Mouse (Mus musculus): ENCODE results near the gene Kif24. TPM values are rescaled to one million over a fixed set of nuclear protein-coding genes. Genes with fewer than 3 reads are reported as not detected.

Kif24 gene
- polyA plus RNA-seq, 1 experiment from 2014 or later = 3.5 TPM

DNA sequence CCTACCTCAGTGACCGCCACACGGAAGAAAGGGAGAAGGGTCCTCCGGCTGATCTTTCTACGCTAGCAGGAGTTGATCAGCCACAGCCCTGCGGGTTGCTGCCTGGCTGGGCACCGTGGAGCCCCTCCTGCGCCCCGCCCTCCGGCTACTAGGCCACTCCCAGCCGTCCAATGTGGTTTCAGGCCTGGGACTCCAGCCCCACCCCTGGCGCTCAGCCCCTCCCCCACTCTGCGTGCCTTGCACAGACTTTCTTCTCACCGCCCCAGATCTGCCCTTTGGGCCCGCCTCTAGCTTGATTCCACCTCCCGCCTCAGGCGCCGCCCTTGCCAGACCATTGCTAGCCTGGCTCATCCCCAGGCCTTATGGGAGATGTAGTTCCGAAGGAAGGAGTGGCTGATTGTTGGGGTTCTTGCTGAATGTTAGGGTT is 38.3 kb upstream of the Kif24 start, which contains the start of gene AI464131:
Gene AI464131, minus strand, starts transcription at position 91 of the 427 bp plus-strand sequence.
- ATAC-seq (peak; percentile 97), DNase-seq (ENCODE audit: low read depth, low spot score) (peak; percentile 77)
- no peak for TF ChIP-seq CTCF (IDR thresholded peaks at IDR 0.05)
- ChIA-PET CTCF (interaction anchor here (0.8 to 1.1 kb wide), 3 partner anchors 19 to 44 kb away, joined by 3 read pairs; no protein-coding TSS in a partner anchor), POLR2A (interaction anchor here (0.7 kb wide), 1 partner anchor 18 kb away, joined by 7 read pairs; no protein-coding TSS in a partner anchor)
- in situ Hi-C loops (cut with MboI; ENCODE audit: low pct_unique_long_range_greater_than_20kb) = no loop called here
- H3K27me3 ChIP-seq = no peaks in the 10 kb centered on the region

- POLR2A ChIA-PET = no interaction called here
- H3K27me3 ChIP-seq = no peaks in the 10 kb centered on the region
- in situ Hi-C loops (cut with MboI; ENCODE audit: low pct_unique_long_range_greater_than_20kb) = no loop called here
- CTCF ChIA-PET = interaction anchor here (0.8 to 1.1 kb wide), 3 partner anchors 20 to 45 kb away, joined by 3 read pairs; no protein-coding TSS in a partner anchor
- DNase-seq (ENCODE audit: low read depth, low spot score) (no peak), ATAC-seq (peak; percentile 18)
- TF ChIP-seq CTCF (IDR thresholded peaks at IDR 0.05) = no peak
Observed at GRCm38 (mm10) chr4:41502171-41502940, 37.7 kb upstream of the Kif24 start.

GRCm38 (mm10) chr4:41500787-41501186 is 36.1 kb upstream of the Kif24 start:
- in situ Hi-C loops (cut with MboI; ENCODE audit: low pct_unique_long_range_greater_than_20kb) = no loop called here
- no peak for DNase-seq (ENCODE audit: low read depth, low spot score)
- CTCF ChIA-PET = no interaction called here
- TF ChIP-seq CTCF (IDR thresholded peaks at IDR 0.05) = no peak
- POLR2A ChIA-PET = interaction anchor here (0.6 kb wide), 1 partner anchor 78 kb away, joined by 5 read pairs; no protein-coding TSS in a partner anchor
- H3K27me3 ChIP-seq = no peaks in the 10 kb centered on the region
- ATAC-seq = no peak

DNA sequence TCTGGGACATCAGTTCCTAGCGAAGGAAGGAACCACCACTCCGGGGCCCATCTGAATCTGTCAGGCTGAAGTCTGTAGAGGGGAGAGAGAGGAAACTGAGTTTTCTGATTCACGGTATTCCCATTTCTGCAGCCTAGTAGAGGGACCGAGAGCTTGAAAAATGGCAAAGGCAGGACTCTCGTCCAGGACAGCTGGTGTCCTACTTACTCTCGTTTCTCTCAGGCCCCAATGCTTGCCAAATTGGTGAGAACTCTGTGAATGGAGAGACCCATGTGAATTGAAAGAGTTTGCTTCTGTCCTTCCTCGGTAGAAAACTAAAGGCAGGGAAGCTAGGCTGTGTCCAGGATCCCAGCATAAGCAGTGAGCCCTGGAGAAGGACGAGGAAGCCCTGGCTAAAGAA is 34.9 kb upstream of the Kif24 start:
- CTCF ChIA-PET = no interaction called here
- no peak for ATAC-seq
- no peak for DNase-seq (ENCODE audit: low read depth, low spot score)
- POLR2A ChIA-PET = no interaction called here
- in situ Hi-C loops (cut with MboI; ENCODE audit: low pct_unique_long_range_greater_than_20kb) = no loop called here
- TF ChIP-seq CTCF (IDR thresholded peaks at IDR 0.05) = no peak
- no peaks in the 10 kb centered on the region for H3K27me3 ChIP-seq

DNA sequence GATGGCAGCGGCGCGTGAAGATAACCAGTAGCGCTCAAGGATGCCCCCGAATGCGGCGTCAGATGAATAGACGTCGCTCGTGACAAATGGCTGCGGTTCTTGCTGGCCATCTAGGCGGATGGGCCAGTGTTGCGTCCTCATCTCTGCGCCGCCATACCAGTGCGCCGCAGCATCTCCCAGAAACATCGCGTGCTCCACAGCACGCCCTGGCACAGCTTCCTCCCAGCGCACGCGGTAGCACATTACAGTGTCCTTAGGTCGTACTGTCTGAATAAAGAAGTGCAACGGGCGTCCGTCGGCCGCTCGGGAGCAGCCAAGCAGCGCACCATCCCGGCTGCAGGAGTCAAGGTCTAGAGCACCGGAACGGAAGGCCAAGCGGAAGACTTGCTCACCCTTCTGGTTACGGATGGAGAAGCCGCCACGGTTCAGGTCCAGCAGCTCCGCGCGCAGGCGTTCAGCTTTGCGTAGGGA is 34.3 kb upstream of the Kif24 start:
- no peak for TF ChIP-seq CTCF (IDR thresholded peaks at IDR 0.05)
- ATAC-seq = no peak
- POLR2A ChIA-PET = no interaction called here
- CTCF ChIA-PET = no interaction called here
- H3K27me3 ChIP-seq = no peaks in the 10 kb centered on the region
- no peak for DNase-seq (ENCODE audit: low read depth, low spot score)
- in situ Hi-C loops (cut with MboI; ENCODE audit: low pct_unique_long_range_greater_than_20kb) = no loop called here

DNA sequence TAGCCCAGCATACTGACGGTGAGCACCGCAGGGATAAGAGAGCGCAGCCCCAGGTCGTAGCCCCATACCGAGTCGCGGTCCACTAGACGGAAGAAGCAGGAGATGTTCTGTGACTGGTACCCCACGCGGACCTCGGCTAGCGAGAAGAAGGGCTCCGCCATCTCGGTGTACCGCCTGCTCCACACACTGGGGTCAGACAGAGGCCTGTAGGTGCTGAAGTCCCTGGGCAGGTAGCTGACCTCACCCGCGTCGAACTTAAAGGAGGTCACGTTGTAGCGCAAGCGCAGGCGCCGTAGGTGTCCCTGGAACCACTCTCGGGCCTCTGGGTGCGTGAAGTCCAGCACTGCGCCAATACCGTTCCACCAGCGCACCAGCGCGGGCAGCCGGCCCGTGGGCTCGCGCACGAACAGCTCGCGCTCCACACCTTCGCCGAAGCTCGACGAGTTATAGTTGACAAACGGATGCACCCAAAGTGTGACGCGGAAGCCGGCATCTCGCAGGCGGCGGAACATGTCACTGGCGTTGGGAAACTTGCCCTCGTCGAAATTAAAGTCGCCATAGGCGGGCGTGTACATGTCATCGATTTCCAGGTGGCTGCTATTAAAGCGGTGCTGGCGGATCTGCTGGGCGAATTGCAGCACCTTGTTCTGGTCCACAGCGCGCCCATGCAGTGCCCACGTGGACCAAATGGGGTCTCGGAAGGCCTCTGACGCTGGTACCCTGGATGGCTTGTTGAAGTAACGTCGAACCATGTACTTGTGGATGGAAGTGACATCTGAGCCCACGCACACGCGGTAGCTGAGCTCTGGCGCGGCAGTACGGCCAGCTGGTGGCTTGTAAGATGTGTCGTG is 33.5 kb upstream of the Kif24 start:
- no peak for DNase-seq (ENCODE audit: low read depth, low spot score)
- CTCF ChIA-PET = interaction anchor here (1.5 kb wide), 1 partner anchor 29 kb away, joined by 3 read pairs; no protein-coding TSS in a partner anchor
- TF ChIP-seq CTCF (IDR thresholded peaks at IDR 0.05) = no peak
- in situ Hi-C loops (cut with MboI; ENCODE audit: low pct_unique_long_range_greater_than_20kb) = no loop called here
- no peaks in the 10 kb centered on the region for H3K27me3 ChIP-seq
- no peak for ATAC-seq
- POLR2A ChIA-PET = no interaction called here

GRCm38 (mm10) chr4:41497579-41497978 is 32.9 kb upstream of the Kif24 start:
- no peaks in the 10 kb centered on the region for H3K27me3 ChIP-seq
- ChIA-PET CTCF (interaction anchor here (1.5 kb wide), 1 partner anchor 28 kb away, joined by 3 read pairs; no protein-coding TSS in a partner anchor), POLR2A (no interaction called here)
- no peak for ATAC-seq
- no peak for DNase-seq (ENCODE audit: low read depth, low spot score)
- no peak for TF ChIP-seq CTCF (IDR thresholded peaks at IDR 0.05)
- in situ Hi-C loops (cut with MboI; ENCODE audit: low pct_unique_long_range_greater_than_20kb) = no loop called here

- in situ Hi-C loops (cut with MboI; ENCODE audit: low pct_unique_long_range_greater_than_20kb) = no loop called here
- ChIA-PET CTCF (interaction anchor here (1.5 kb wide), 1 partner anchor 28 kb away, joined by 3 read pairs; no protein-coding TSS in a partner anchor), POLR2A (no interaction called here)
- TF ChIP-seq CTCF (IDR thresholded peaks at IDR 0.05) = no peak
- H3K27me3 ChIP-seq = no peaks in the 10 kb centered on the region
- ATAC-seq (no peak), DNase-seq (ENCODE audit: low read depth, low spot score) (no peak)
Observed at GRCm38 (mm10) chr4:41497046-41497445, 32.4 kb upstream of the Kif24 start.

GRCm38 (mm10) chr4:41495850-41496249 is 31.2 kb upstream of the Kif24 start:
- TF ChIP-seq CTCF (IDR thresholded peaks at IDR 0.05) = no peak
- ATAC-seq = no peak
- DNase-seq (ENCODE audit: low read depth, low spot score) = no peak
- ChIA-PET CTCF (no interaction called here), POLR2A (no interaction called here)
- H3K27me3 ChIP-seq = no peaks in the 10 kb centered on the region
- in situ Hi-C loops (cut with MboI; ENCODE audit: low pct_unique_long_range_greater_than_20kb) = no loop called here

DNA sequence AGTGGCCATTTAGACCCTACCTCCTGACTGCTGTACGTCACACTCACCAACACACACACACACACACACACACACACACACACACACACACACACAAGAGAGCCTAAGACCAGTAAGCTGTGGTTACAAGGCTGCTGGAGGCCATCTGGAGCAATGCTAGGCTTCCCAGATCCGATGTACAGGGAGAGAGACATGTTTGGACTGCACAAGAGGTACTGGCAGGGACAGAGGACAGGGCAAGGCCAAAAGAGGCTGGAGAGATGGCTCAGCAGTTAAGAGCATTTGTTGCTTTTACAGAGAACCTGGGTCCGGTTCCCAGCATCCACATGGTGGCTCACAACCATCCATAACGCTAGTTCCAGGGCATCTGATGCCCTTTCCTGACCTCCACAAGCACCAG is 30.4 kb upstream of the Kif24 start:
- in situ Hi-C loops (cut with MboI; ENCODE audit: low pct_unique_long_range_greater_than_20kb) = no loop called here
- DNase-seq (ENCODE audit: low read depth, low spot score) = no peak
- no peak for ATAC-seq
- CTCF ChIA-PET = no interaction called here
- no peaks in the 10 kb centered on the region for H3K27me3 ChIP-seq
- no peak for TF ChIP-seq CTCF (IDR thresholded peaks at IDR 0.05)
- POLR2A ChIA-PET = interaction anchor here (0.6 kb wide), 1 partner anchor 13 kb away, joined by 3 read pairs; no protein-coding TSS in a partner anchor

Data from Patski (cell line).